Mouse (Mus musculus): Measurements from ENCODE around the gene Ackr3. TPM values are rescaled to one million over a fixed set of nuclear protein-coding genes. Genes with fewer than 3 reads are reported as not detected.

Ackr3 gene
- polyA plus RNA-seq, 1 experiment from 2014 or later, result 27.0 TPM

GRCm38 (mm10) chr1:90227684-90228322 lies 24.0 kb downstream of the Ackr3 start:
- peak; percentile 75; the same call in 1 of the 2 replicates for ATAC-seq (replicated peaks; ENCODE audit: extremely low read depth, insufficient read depth, low FRiP score)
- H3K27me3 ChIP-seq (ENCODE audit: control insufficient read depth, insufficient read depth, low read length), result 0 out of 2 replicates have a peak, but pooled peaks cover 2% of the 10 kb centered on the region
- H3K27ac ChIP-seq (ENCODE audit: low read length), result no peak overlapping the region
- no peaks in the 10 kb centered on the region for H3K9me3 ChIP-seq (replicated peaks; ENCODE audit: control insufficient read depth, low read length)
- H3K36me3 ChIP-seq (ENCODE audit: control insufficient read depth, insufficient read depth), result no peaks in the 10 kb centered on the region
- peak overlapping the region; percentile 14; the same call in 1 of the 2 replicates for H3K4me2 ChIP-seq (ENCODE audit: low read depth, low read length)
- no peak overlapping the region for H3K4me3 ChIP-seq (ENCODE audit: low read length)
- H3K4me1 ChIP-seq (ENCODE audit: control insufficient read depth, insufficient read depth, low read length), result peaks cover 11% of the 10 kb centered on the region
- H3K9ac ChIP-seq (ENCODE audit: low read length), result no peak overlapping the region
- WGBS, result 9% methylated on average over 12 of the region's 12 CpGs

GRCm38 (mm10) chr1:90228323-90228697 lies 24.5 kb downstream of the Ackr3 start:
- no peak overlapping the region for H3K4me3 ChIP-seq (ENCODE audit: low read length)
- H3K27me3 ChIP-seq (ENCODE audit: control insufficient read depth, insufficient read depth, low read length), result 0 out of 2 replicates have a peak, but pooled peaks cover 2% of the 10 kb centered on the region
- no peak overlapping the region for H3K27ac ChIP-seq (ENCODE audit: low read length)
- no peaks in the 10 kb centered on the region for H3K36me3 ChIP-seq (ENCODE audit: control insufficient read depth, insufficient read depth)
- 28% methylated on average over 9 of the region's 9 CpGs for WGBS
- no peak for ATAC-seq (replicated peaks; ENCODE audit: extremely low read depth, insufficient read depth, low FRiP score)
- H3K9me3 ChIP-seq (replicated peaks; ENCODE audit: control insufficient read depth, low read length), result no peaks in the 10 kb centered on the region
- H3K4me2 ChIP-seq (ENCODE audit: low read depth, low read length), result 0 out of 2 replicates have a peak overlapping the region, but pooled peaks have one; percentile 1
- no peak overlapping the region for H3K9ac ChIP-seq (ENCODE audit: low read length)
- H3K4me1 ChIP-seq (ENCODE audit: control insufficient read depth, insufficient read depth, low read length), result peaks cover 11% of the 10 kb centered on the region

- ATAC-seq (replicated peaks; ENCODE audit: extremely low read depth, insufficient read depth, low FRiP score), result no peak
- H3K4me3 ChIP-seq (ENCODE audit: low read length), result no peak overlapping the region
- no peaks in the 10 kb centered on the region for H3K36me3 ChIP-seq (ENCODE audit: control insufficient read depth, insufficient read depth)
- no peak overlapping the region for H3K9ac ChIP-seq (ENCODE audit: low read length)
- 0 out of 2 replicates have a peak, but pooled peaks cover 2% of the 10 kb centered on the region for H3K27me3 ChIP-seq (ENCODE audit: control insufficient read depth, insufficient read depth, low read length)
- no peak overlapping the region for H3K27ac ChIP-seq (ENCODE audit: low read length)
- no peak overlapping the region for H3K4me2 ChIP-seq (ENCODE audit: low read depth, low read length)
- no peaks in the 10 kb centered on the region for H3K9me3 ChIP-seq (replicated peaks; ENCODE audit: control insufficient read depth, low read length)
- H3K4me1 ChIP-seq (ENCODE audit: control insufficient read depth, insufficient read depth, low read length), result peaks cover 15% of the 10 kb centered on the region
- 78% methylated on average over 4 of the region's 4 CpGs for WGBS
Observed at GRCm38 (mm10) chr1:90230611-90231010, 26.8 kb downstream of the Ackr3 start.

GRCm38 (mm10) chr1:90231591-90232490 lies 28.1 kb downstream of the Ackr3 start:
- 75% methylated on average over 22 of the region's 22 CpGs for WGBS

GRCm38 (mm10) chr1:90232491-90232885 lies 28.7 kb downstream of the Ackr3 start:
- Histone ChIP-seq H3K9ac (ENCODE audit: low read length) (no peak overlapping the region), H3K27ac (ENCODE audit: low read length) (no peak overlapping the region), H3K4me1 (ENCODE audit: control insufficient read depth, insufficient read depth, low read length) (peaks cover 13% of the 10 kb centered on the region), H3K4me3 (ENCODE audit: low read length) (no peak overlapping the region), H3K9me3 (replicated peaks; ENCODE audit: control insufficient read depth, low read length) (no peaks in the 10 kb centered on the region), H3K4me2 (ENCODE audit: low read depth, low read length) (no peak overlapping the region), H3K27me3 (ENCODE audit: control insufficient read depth, insufficient read depth, low read length) (0 out of 2 replicates have a peak, but pooled peaks cover 2% of the 10 kb centered on the region), H3K36me3 (ENCODE audit: control insufficient read depth, insufficient read depth) (no peaks in the 10 kb centered on the region)
- ATAC-seq (replicated peaks; ENCODE audit: extremely low read depth, insufficient read depth, low FRiP score), result no peak

More at GRCm38 (mm10) chr1:90231591-90232490, 28.1 kb downstream of the Ackr3 start:
- Histone ChIP-seq H3K9me3 (replicated peaks; ENCODE audit: control insufficient read depth, low read length) (no peaks in the 10 kb centered on the region), H3K27me3 (ENCODE audit: control insufficient read depth, insufficient read depth, low read length) (0 out of 2 replicates have a peak, but pooled peaks cover 2% of the 10 kb centered on the region), H3K4me1 (ENCODE audit: control insufficient read depth, insufficient read depth, low read length) (peaks cover 15% of the 10 kb centered on the region), H3K27ac (ENCODE audit: low read length) (no peak overlapping the region), H3K4me3 (ENCODE audit: low read length) (no peak overlapping the region), H3K36me3 (ENCODE audit: control insufficient read depth, insufficient read depth) (no peaks in the 10 kb centered on the region), H3K4me2 (ENCODE audit: low read depth, low read length) (no peak overlapping the region), H3K9ac (ENCODE audit: low read length) (no peak overlapping the region)
- ATAC-seq (replicated peaks; ENCODE audit: extremely low read depth, insufficient read depth, low FRiP score), result no peak

- no peak overlapping the region for H3K27ac ChIP-seq (ENCODE audit: low read length)
- 0 out of 2 replicates have a peak, but pooled peaks have one; percentile 4 for ATAC-seq (replicated peaks; ENCODE audit: extremely low read depth, insufficient read depth, low FRiP score)
Observed at GRCm38 (mm10) chr1:90234620-90235054, 30.9 kb downstream of the Ackr3 start.

GRCm38 (mm10) chr1:90236640-90237039 lies 32.9 kb downstream of the Ackr3 start:
- H3K4me1 ChIP-seq (ENCODE audit: control insufficient read depth, insufficient read depth, low read length), result peaks cover 8% of the 10 kb centered on the region; the same call in 1 of the 2 replicates

More at GRCm38 (mm10) chr1:90234620-90235054, 30.9 kb downstream of the Ackr3 start:
- no peak overlapping the region for H3K9ac ChIP-seq (ENCODE audit: low read length)
- WGBS, result 58% methylated on average over 11 of the region's 11 CpGs
- H3K36me3 ChIP-seq (ENCODE audit: control insufficient read depth, insufficient read depth), result no peaks in the 10 kb centered on the region
- H3K4me3 ChIP-seq (ENCODE audit: low read length), result no peak overlapping the region
- no peaks in the 10 kb centered on the region for H3K9me3 ChIP-seq (replicated peaks; ENCODE audit: control insufficient read depth, low read length)
- no peaks in the 10 kb centered on the region for H3K27me3 ChIP-seq (ENCODE audit: control insufficient read depth, insufficient read depth, low read length)
- H3K4me2 ChIP-seq (ENCODE audit: low read depth, low read length), result no peak overlapping the region
- H3K4me1 ChIP-seq (ENCODE audit: control insufficient read depth, insufficient read depth, low read length), result 0 out of 2 replicates have a peak, but pooled peaks cover 4% of the 10 kb centered on the region

GRCm38 (mm10) chr1:90238095-90238888 lies 34.5 kb downstream of the Ackr3 start:
- H3K9me3 ChIP-seq (replicated peaks; ENCODE audit: control insufficient read depth, low read length), result no peaks in the 10 kb centered on the region
- 65% methylated on average over 9 of the region's 9 CpGs for WGBS
- H3K27me3 ChIP-seq (ENCODE audit: control insufficient read depth, insufficient read depth, low read length), result no peaks in the 10 kb centered on the region
- H3K4me1 ChIP-seq (ENCODE audit: control insufficient read depth, insufficient read depth, low read length), result peaks cover 8% of the 10 kb centered on the region; the same call in 1 of the 2 replicates
- H3K9ac ChIP-seq (ENCODE audit: low read length), result no peak overlapping the region
- no peak overlapping the region for H3K4me3 ChIP-seq (ENCODE audit: low read length)
- H3K4me2 ChIP-seq (ENCODE audit: low read depth, low read length), result no peak overlapping the region
- ATAC-seq (replicated peaks; ENCODE audit: extremely low read depth, insufficient read depth, low FRiP score), result no peak
- no peaks in the 10 kb centered on the region for H3K36me3 ChIP-seq (ENCODE audit: control insufficient read depth, insufficient read depth)
- H3K27ac ChIP-seq (ENCODE audit: low read length), result no peak overlapping the region

More at GRCm38 (mm10) chr1:90236640-90237039, 32.9 kb downstream of the Ackr3 start:
- no peaks in the 10 kb centered on the region for H3K36me3 ChIP-seq (ENCODE audit: control insufficient read depth, insufficient read depth)
- no peaks in the 10 kb centered on the region for H3K27me3 ChIP-seq (ENCODE audit: control insufficient read depth, insufficient read depth, low read length)
- H3K27ac ChIP-seq (ENCODE audit: low read length), result no peak overlapping the region
- no peaks in the 10 kb centered on the region for H3K9me3 ChIP-seq (replicated peaks; ENCODE audit: control insufficient read depth, low read length)
- WGBS, result 57% methylated on average over 2 of the region's 2 CpGs
- H3K4me3 ChIP-seq (ENCODE audit: low read length), result no peak overlapping the region
- no peak for ATAC-seq (replicated peaks; ENCODE audit: extremely low read depth, insufficient read depth, low FRiP score)
- no peak overlapping the region for H3K4me2 ChIP-seq (ENCODE audit: low read depth, low read length)
- no peak overlapping the region for H3K9ac ChIP-seq (ENCODE audit: low read length)
